Mouse (Mus musculus): ENCODE results near the gene Cwc27. TPM values are rescaled to one million over a fixed set of nuclear protein-coding genes. Genes with fewer than 3 reads are reported as not detected.
A peak's percentile ranks its signal among the peaks of the same experiment; 100 is the strongest.

Cwc27 gene
- polyA plus RNA-seq, 1 experiment = 13.1 TPM

DNA sequence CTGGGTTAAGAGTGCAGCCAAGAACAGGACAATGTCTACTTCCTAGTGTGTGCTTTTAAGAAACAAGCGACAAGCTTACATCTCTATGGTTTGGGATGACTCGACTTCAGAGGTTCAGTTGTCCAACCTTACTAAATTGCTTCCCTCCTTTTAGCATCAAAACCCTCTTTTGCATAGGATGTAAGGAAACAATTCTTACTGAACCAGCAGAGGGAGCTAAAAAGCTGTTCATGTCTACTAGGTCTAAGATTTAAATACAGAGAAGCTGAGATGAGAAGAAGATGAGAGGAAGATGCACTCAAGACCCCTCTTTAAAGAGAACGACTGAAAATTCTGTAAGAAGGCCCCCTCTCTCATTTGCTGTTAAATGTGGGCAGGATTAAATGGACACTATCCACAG lies 11.3 kb downstream of the Cwc27 start:
- H3K4me3 ChIP-seq (ENCODE audit: insufficient read depth, low read depth, low read length) = no peak overlapping the region
- H3K4me1 ChIP-seq (ENCODE audit: control insufficient read depth, insufficient read depth, insufficient read length, low read length) = peaks cover 2% of the 10 kb centered on the region; the same call in 1 of the 2 replicates

GRCm38 (mm10) chr13:104799566-104800182 lies 17.3 kb downstream of the Cwc27 start:
- H3K4me3 ChIP-seq (ENCODE audit: insufficient read depth, low read depth, low read length) = no peak overlapping the region
- H3K27ac ChIP-seq (replicated peaks; ENCODE audit: low read depth, low read length) = no peak overlapping the region; the same call in 1 of the 2 replicates
- H3K4me1 ChIP-seq (ENCODE audit: control insufficient read depth, insufficient read depth, insufficient read length, low read length) = peaks cover 3% of the 10 kb centered on the region; the same call in 1 of the 2 replicates

More for the DNA sequence above, 11.3 kb downstream of the Cwc27 start:
- H3K27ac ChIP-seq (replicated peaks; ENCODE audit: low read depth, low read length) = no peak overlapping the region

GRCm38 (mm10) chr13:104799067-104799466 lies 17.9 kb downstream of the Cwc27 start:
- H3K4me3 ChIP-seq (ENCODE audit: insufficient read depth, low read depth, low read length) = no peak overlapping the region
- no peak overlapping the region; the same call in 1 of the 2 replicates for H3K27ac ChIP-seq (replicated peaks; ENCODE audit: low read depth, low read length)
- H3K4me1 ChIP-seq (ENCODE audit: control insufficient read depth, insufficient read depth, insufficient read length, low read length) = peaks cover 3% of the 10 kb centered on the region; the same call in 1 of the 2 replicates

- Histone ChIP-seq H3K27ac (replicated peaks; ENCODE audit: low read depth, low read length) (no peak overlapping the region), H3K4me3 (ENCODE audit: insufficient read depth, low read depth, low read length) (no peak overlapping the region), H3K4me1 (ENCODE audit: control insufficient read depth, insufficient read depth, insufficient read length, low read length) (peaks cover 3% of the 10 kb centered on the region; the same call in 1 of the 2 replicates)
Observed at GRCm38 (mm10) chr13:104794421-104794820, 22.5 kb downstream of the Cwc27 start.

- Histone ChIP-seq H3K4me1 (ENCODE audit: control insufficient read depth, insufficient read depth, insufficient read length, low read length) (no peaks in the 10 kb centered on the region), H3K4me3 (ENCODE audit: insufficient read depth, low read depth, low read length) (no peak within 1 kb of the TSS), H3K27ac (replicated peaks; ENCODE audit: low read depth, low read length) (no peak within 1 kb of the TSS)
Observed at GRCm38 (mm10) chr13:104792184-104792583, 24.8 kb downstream of the Cwc27 start, which contains the start of gene Srek1ip1. Gene Srek1ip1, plus strand, starts transcription at chr13:104792484.

- Histone ChIP-seq H3K27ac (replicated peaks; ENCODE audit: low read depth, low read length) (no peak overlapping the region), H3K4me1 (ENCODE audit: control insufficient read depth, insufficient read depth, insufficient read length, low read length) (0 out of 2 replicates have a peak, but pooled peaks cover 3% of the 10 kb centered on the region), H3K4me3 (ENCODE audit: insufficient read depth, low read depth, low read length) (no peak overlapping the region)
Observed at GRCm38 (mm10) chr13:104789663-104790062, 27.3 kb downstream of the Cwc27 start.

GRCm38 (mm10) chr13:104787260-104787659 lies 29.7 kb downstream of the Cwc27 start:
- H3K27ac ChIP-seq (replicated peaks; ENCODE audit: low read depth, low read length) = no peak overlapping the region
- no peak overlapping the region for H3K4me3 ChIP-seq (ENCODE audit: insufficient read depth, low read depth, low read length)
- 0 out of 2 replicates have a peak, but pooled peaks cover 3% of the 10 kb centered on the region for H3K4me1 ChIP-seq (ENCODE audit: control insufficient read depth, insufficient read depth, insufficient read length, low read length)

DNA sequence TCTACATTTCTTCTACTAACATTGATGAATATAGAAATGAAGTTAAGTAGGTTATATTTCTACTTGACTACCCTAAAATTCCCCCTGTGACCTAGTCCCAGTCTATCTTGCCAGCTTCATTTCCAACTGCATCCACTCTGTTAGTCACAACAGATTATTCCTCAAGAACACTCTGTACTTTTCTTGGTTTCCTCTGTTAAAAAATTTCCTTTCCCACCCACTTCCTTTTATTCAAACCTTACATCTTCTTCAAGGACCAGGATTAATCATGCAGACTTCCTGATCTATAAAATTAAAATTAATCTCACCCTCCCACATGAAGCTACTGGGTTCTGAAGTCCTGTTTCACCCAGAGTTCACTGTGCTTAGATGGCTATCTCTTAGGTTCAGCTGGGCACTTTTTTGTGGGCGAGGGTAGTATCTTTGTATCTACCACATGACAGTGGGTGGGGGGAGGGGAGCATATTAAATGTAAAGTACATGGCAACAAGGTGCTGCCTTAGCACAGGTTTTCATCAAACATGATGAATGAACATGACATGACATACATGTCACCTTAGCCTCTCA lies 37.8 kb downstream of the Cwc27 start:
- H3K27ac ChIP-seq (replicated peaks; ENCODE audit: low read depth, low read length) = peak overlapping the region; percentile 8; the same call in 1 of the 2 replicates
- H3K4me1 ChIP-seq (ENCODE audit: control insufficient read depth, insufficient read depth, insufficient read length, low read length) = no peaks in the 10 kb centered on the region
- H3K4me3 ChIP-seq (ENCODE audit: insufficient read depth, low read depth, low read length) = no peak overlapping the region

DNA sequence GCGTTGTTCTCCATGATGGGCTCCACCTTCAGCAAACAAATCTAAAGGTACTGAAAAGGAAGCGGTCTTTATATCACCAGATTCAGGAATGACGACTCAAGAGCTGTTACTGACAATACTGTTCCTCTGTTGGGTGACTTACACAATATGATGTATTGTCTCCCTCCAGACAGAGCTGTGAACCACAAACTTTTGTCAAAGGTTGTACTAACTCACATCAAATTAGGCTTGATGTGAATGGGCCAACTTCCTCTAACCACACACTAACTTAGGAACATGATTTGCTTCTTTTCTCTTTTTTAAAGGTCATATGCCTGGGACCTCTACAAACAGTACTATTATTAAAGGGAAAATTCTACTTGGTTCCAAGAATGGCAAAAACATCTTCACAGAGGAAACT lies 53.7 kb downstream of the Cwc27 start:
- Histone ChIP-seq H3K4me3 (ENCODE audit: insufficient read depth, low read depth, low read length) (no peak overlapping the region), H3K27ac (replicated peaks; ENCODE audit: low read depth, low read length) (no peak overlapping the region), H3K4me1 (ENCODE audit: control insufficient read depth, insufficient read depth, insufficient read length, low read length) (no peaks in the 10 kb centered on the region)

DNA sequence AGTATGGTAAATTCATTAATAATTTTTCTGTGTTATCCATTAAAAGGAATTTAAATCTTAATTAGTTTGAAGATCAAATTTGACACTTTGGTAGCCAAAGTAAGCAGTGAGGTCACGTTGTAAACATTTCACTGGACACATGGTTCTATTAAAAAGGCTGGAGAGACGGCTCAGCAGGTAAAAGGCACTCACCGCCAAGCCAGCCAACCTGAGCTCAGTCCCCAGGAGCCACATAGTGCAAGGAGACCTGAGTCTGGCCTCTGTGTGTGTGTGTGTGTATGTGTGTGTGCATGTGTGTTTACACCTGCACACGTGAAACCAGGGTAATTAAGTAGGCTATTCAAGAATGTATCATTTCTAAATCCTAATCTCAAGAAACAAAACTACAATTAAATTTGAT lies 54.5 kb downstream of the Cwc27 start:
- no peak overlapping the region for H3K27ac ChIP-seq (replicated peaks; ENCODE audit: low read depth, low read length)
- H3K4me3 ChIP-seq (ENCODE audit: insufficient read depth, low read depth, low read length) = no peak overlapping the region
- no peaks in the 10 kb centered on the region for H3K4me1 ChIP-seq (ENCODE audit: control insufficient read depth, insufficient read depth, insufficient read length, low read length)

DNA sequence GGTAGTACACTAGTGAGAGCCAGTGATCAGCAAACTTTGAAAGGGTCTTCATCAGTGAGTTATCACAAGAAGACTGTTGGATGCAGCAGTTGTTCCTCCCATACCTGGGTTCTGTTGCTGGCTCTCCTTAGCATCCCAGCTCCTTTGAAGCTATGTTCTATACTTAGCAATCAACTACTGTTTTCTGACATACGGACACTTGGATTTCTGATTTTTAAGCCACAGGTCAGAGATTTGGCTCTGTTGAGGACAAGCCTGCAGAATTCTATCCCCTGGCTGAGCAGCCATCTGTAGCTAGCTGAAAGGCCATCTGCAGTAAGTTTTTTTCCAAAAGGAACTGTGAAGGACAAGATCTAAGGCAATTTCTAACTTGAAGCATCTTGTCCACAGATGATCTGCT lies 57.6 kb downstream of the Cwc27 start:
- Histone ChIP-seq H3K4me3 (ENCODE audit: insufficient read depth, low read depth, low read length) (no peak overlapping the region), H3K27ac (replicated peaks; ENCODE audit: low read depth, low read length) (no peak overlapping the region), H3K4me1 (ENCODE audit: control insufficient read depth, insufficient read depth, insufficient read length, low read length) (no peaks in the 10 kb centered on the region)

GRCm38 (mm10) chr13:104747032-104747431 lies 69.9 kb downstream of the Cwc27 start:
- Histone ChIP-seq H3K27ac (replicated peaks; ENCODE audit: low read depth, low read length) (no peak overlapping the region), H3K4me1 (ENCODE audit: control insufficient read depth, insufficient read depth, insufficient read length, low read length) (no peaks in the 10 kb centered on the region), H3K4me3 (ENCODE audit: insufficient read depth, low read depth, low read length) (no peak overlapping the region)

GRCm38 (mm10) chr13:104742866-104743265 lies 74.1 kb downstream of the Cwc27 start:
- Histone ChIP-seq H3K4me1 (ENCODE audit: control insufficient read depth, insufficient read depth, insufficient read length, low read length) (no peaks in the 10 kb centered on the region), H3K27ac (replicated peaks; ENCODE audit: low read depth, low read length) (no peak overlapping the region), H3K4me3 (ENCODE audit: insufficient read depth, low read depth, low read length) (no peak overlapping the region)

DNA sequence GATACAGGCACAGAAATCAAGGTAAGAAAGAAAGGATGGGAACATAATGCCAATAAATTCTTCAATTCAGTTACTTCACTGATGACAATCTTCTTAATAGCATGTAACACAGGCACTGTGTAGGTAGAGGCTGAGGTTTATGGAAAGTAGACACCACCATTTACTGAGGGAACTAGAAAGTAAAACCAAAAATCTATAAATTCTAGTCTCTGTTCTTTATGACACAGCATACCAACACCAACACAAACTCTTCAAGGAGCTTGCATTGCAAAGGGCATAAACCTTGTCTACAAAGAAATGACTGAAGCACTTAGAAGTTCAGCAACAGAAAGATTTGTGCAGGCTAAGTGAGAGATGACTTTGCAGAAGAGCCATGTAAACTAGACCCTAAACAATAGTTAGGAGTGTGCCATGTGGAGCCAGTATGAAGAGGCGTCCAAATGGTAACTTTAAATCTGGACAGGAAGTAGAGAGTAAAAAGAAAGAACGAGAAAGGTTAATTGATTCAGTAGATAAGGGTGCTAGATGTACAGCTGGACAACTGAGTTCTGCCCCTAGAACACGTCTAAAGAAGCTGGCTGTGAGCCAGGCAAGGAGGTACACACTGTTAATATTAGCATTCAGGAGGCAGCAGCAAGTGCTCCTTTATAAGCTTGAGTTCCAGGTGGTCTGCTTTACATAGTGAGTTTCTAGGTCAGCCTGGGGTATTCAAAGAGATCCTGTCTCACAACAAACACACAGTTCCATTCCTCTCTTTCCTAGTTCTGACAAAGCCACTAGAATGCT lies 87.5 kb downstream of the Cwc27 start:
- no peak overlapping the region for H3K4me3 ChIP-seq (ENCODE audit: insufficient read depth, low read depth, low read length)
- H3K27ac ChIP-seq (replicated peaks; ENCODE audit: low read depth, low read length) = no peak overlapping the region
- H3K4me1 ChIP-seq (ENCODE audit: control insufficient read depth, insufficient read depth, insufficient read length, low read length) = no peaks in the 10 kb centered on the region

DNA sequence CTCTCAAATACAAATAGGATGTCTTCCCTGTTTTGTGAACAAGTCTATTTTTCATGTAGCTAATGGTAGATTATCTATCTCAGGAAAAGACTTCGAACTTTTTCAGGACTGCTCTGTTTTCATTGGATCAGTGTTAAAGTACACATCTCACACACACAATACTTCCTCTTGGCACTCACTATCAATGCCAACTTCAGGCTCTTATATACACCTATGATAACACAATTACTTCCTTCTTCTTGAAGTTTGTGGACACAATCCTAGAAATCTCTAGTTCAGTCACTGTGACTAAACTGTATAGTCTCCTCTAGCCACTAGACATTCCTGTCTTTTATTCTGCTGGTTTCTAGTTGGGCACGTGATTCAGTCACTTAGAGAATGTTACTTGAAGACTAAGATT lies 89.3 kb downstream of the Cwc27 start:
- H3K4me1 ChIP-seq (ENCODE audit: control insufficient read depth, insufficient read depth, insufficient read length, low read length) = no peaks in the 10 kb centered on the region
- no peak overlapping the region for H3K4me3 ChIP-seq (ENCODE audit: insufficient read depth, low read depth, low read length)
- no peak overlapping the region for H3K27ac ChIP-seq (replicated peaks; ENCODE audit: low read depth, low read length)

Data from brown adipose tissue, adult 24 weeks (tissue).